Mouse (Mus musculus): ENCODE results near the gene Afap1l2.

- no peak for TF ChIP-seq CTCF (IDR thresholded peaks at IDR 0.05; ENCODE audit: borderline replicate concordance, control insufficient read depth, extremely low read depth, insufficient read depth, low read length, poor library complexity)
- TF ChIP-seq POLR2A (IDR thresholded peaks at IDR 0.05; ENCODE audit: control insufficient read depth, extremely low read depth, insufficient read depth, low read length, poor library complexity) = no peak
These were observed 74.2 kb downstream of the Afap1l2 start for GRCm38 (mm10) chr19:56933800-56934199.

Measured in thymus, adult 2 months (tissue).